Mouse (Mus musculus): ENCODE data around the gene Olfr1512. TPM values are rescaled to one million over a fixed set of nuclear protein-coding genes. Genes with fewer than 3 reads are reported as not detected.

Gene Olfr1512
- not detected in 2 replicates for polyA plus RNA-seq (2012; ENCODE audit: low replicate concordance)

GRCm38 (mm10) chr14:52379068-52379467 lies at the start of gene Olfr1512:
TSS of gene Olfr1512 (minus strand) at chr14:52379168.

GRCm38 (mm10) chr14:52414273-52414672 lies 35.3 kb upstream of the Olfr1512 start, which contains the start of gene Olfr1510:
TSS of gene Olfr1510 (minus strand) at chr14:52414373.

GRCm38 (mm10) chr14:52397279-52397678 lies 18.3 kb upstream of the Olfr1512 start, which contains the start of gene Olfr1511:
TSS of gene Olfr1511 (minus strand) at chr14:52397379.

GRCm38 (mm10) chr14:52356308-52356707 lies 22.7 kb downstream of the Olfr1512 start, which contains the start of gene Olfr1513:
TSS of gene Olfr1513 (minus strand) at chr14:52356408.

GRCm38 (mm10) chr14:52327910-52328812 lies 50.8 kb downstream of the Olfr1512 start, which contains the start of gene Sall2:
TSS of gene Sall2 (minus strand) at chr14:52328762.

Other genes starting within 250 kb of the Olfr1512 start
- 7.8 and 20.4 TPM in 2 replicates for gene Supt16, start 181.8 kb downstream of the Olfr1512 start, polyA plus RNA-seq (2012; ENCODE audit: low replicate concordance)
- 9.6 and 30.6 TPM in 2 replicates for gene Chd8, start 121.4 kb downstream of the Olfr1512 start, polyA plus RNA-seq (2012; ENCODE audit: low replicate concordance)
- 24.0 and 40.0 TPM in 2 replicates for gene Tox4, start 100.0 kb downstream of the Olfr1512 start, polyA plus RNA-seq (2012; ENCODE audit: low replicate concordance)
- gene Rab2b, start 99.6 kb downstream of the Olfr1512 start, polyA plus RNA-seq (2012; ENCODE audit: low replicate concordance) = 0.48 and 1.7 TPM in 2 replicates
- gene Mettl3, start 74.0 kb downstream of the Olfr1512 start, polyA plus RNA-seq (2012; ENCODE audit: low replicate concordance) = 5.0 and 12.1 TPM in 2 replicates
- gene Sall2, start 50.4 kb downstream of the Olfr1512 start, polyA plus RNA-seq (2012; ENCODE audit: low replicate concordance) = 2.6 and 3.0 TPM in 2 replicates
- not detected in 2 replicates for gene Olfr1513, start 22.8 kb downstream of the Olfr1512 start, polyA plus RNA-seq (2012; ENCODE audit: low replicate concordance)
- gene Olfr1511, start 18.2 kb upstream of the Olfr1512 start, polyA plus RNA-seq (2012; ENCODE audit: low replicate concordance) = not detected in 2 replicates
- gene Olfr1510, start 35.2 kb upstream of the Olfr1512 start, polyA plus RNA-seq (2012; ENCODE audit: low replicate concordance) = not detected in 2 replicates
- not detected in 2 replicates for gene Olfr1509, start 63.8 kb upstream of the Olfr1512 start, polyA plus RNA-seq (2012; ENCODE audit: low replicate concordance)
- gene Olfr1508, start 88.3 kb upstream of the Olfr1512 start, polyA plus RNA-seq (2012; ENCODE audit: low replicate concordance) = not detected in 2 replicates
- gene Olfr1507, start 116.6 kb upstream of the Olfr1512 start, polyA plus RNA-seq (2012; ENCODE audit: low replicate concordance) = not detected in 2 replicates

Data from hematopoietic multipotent progenitor cell, adult 10-12 weeks (in vitro differentiated cells).